Mouse (Mus musculus) heart, adult 2 months (tissue): ENCODE measurements around the gene Hsd3b5. TPM values are rescaled to one million over a fixed set of nuclear protein-coding genes. Genes with fewer than 3 reads are reported as not detected.
"Not testable (repeated sequence)": the region's sequence is repeated elsewhere in the genome, so short reads cannot be mapped to it uniquely, and the experiment has no call there.

Source experiments
- DNase-seq, 2 experiments: peaks; one replicate each; pipeline ENCODE4 v3.0.0; 2021
- H3K27ac ChIP-seq: fragments of 200-600 bp; 2 replicates; pipeline ENCODE4 v1.8.1; 2022
- H3K27me3 ChIP-seq: fragments of 200-500 bp; 2 replicates; pipeline ENCODE4 v1.6.1; 2012; ENCODE audit warnings: mild to moderate bottlenecking, low read length, inconsistent platforms, mixed read lengths; ENCODE audit not compliant: control insufficient read depth, insufficient read depth
- H3K36me3 ChIP-seq: fragments of 200-500 bp; 2 replicates; pipeline ENCODE4 v1.6.1; 2012; ENCODE audit warnings: low read length, inconsistent platforms; ENCODE audit not compliant: control insufficient read depth, insufficient read depth
- H3K4me1 ChIP-seq: fragments of 200-500 bp; 2 replicates; pipeline ENCODE4 v1.6.1; 2011; ENCODE audit warnings: low read length; ENCODE audit not compliant: control insufficient read depth, insufficient read depth
- H3K4me3 ChIP-seq: fragments of 200-600 bp; 2 replicates; pipeline ENCODE4 v1.8.1; 2022
- H3K79me2 ChIP-seq: fragments of 200-500 bp; replicated peaks from 2 replicates; pipeline ENCODE4 v1.6.1; 2012; ENCODE audit warnings: mild to moderate bottlenecking, inconsistent platforms, low read length, moderate library complexity, mixed read lengths; ENCODE audit not compliant: control insufficient read depth, insufficient read depth
- H3K9ac ChIP-seq: fragments of 200-500 bp; 2 replicates; pipeline ENCODE4 v1.6.1; 2012; ENCODE audit warnings: low read depth, mild to moderate bottlenecking, control low read depth, inconsistent platforms, low read length, mixed read lengths
- CTCF ChIP-seq: fragments of 200-600 bp; IDR thresholded peaks from 2 replicates; pipeline ENCODE4 v1.8.1; 2022; ENCODE audit warnings: antibody characterized with exemption, mild to moderate bottlenecking, moderate library complexity
- EP300 ChIP-seq: fragments of 200-500 bp; IDR thresholded peaks from 2 replicates; pipeline ENCODE4 v1.6.1; 2011; ENCODE audit warnings: low read depth, low read length, control low read depth; ENCODE audit not compliant: insufficient read depth
- POLR2A ChIP-seq: fragments of 200-500 bp; IDR thresholded peaks from 2 replicates; pipeline ENCODE4 v1.6.1; 2011; ENCODE audit warnings: mild to moderate bottlenecking, low read depth, low read length, control low read depth; ENCODE audit not compliant: insufficient read depth
- WGBS: fragments of 180-500 bp; shearing (Covaris S2); methylation state at CpG from one replicate; pipeline ENCODE4 v1.1.7; 2018; 5-methylcytosine and 5-hydroxymethylcytosine counted together
- intact Hi-C: fragments of 180-260 bp; cut with DNase I; formaldehyde crosslinking; loops from one replicate; pipeline ENCODE4 v1.15.1; 2025
- polyA plus RNA-seq: library from polyadenylated mRNA; depleted of rRNA; stranded (reverse); fragments of >200 nt; gene quantifications from 2 replicates; pipeline ENCODE4 v1.2.3, GENCODE M21; 2012; rRNA removed
- total RNA-seq, 2 experiments: library from RNA; stranded (reverse); gene quantifications; 2 replicates each; pipeline ENCODE4 v1.2.3; 2021

Hsd3b5 gene
- total and polyA plus RNA-seq, 3 experiments: not detected

- intact Hi-C loops: no loop called here
- TF ChIP-seq CTCF (no peak), POLR2A (no peak)
- Histone ChIP-seq H3K4me3 (no peak within 1 kb of the TSS), H3K4me1 (no peaks in the 10 kb centered on the region), H3K36me3 (no peaks in the 10 kb centered on the region), H3K27ac (no peak within 1 kb of the TSS), H3K79me2 (no peaks in the 10 kb centered on the region), H3K9ac (no peak within 1 kb of the TSS), H3K27me3 (no peaks in the 10 kb centered on the region)
- no peak for DNase-seq
These were observed 41.3 kb downstream of the Hsd3b5 start, which contains the start of gene Gm10681 for GRCm38 (mm10) chr3:98588707-98589106. Gene Gm10681, minus strand, starts transcription at chr3:98588807.

DNA sequence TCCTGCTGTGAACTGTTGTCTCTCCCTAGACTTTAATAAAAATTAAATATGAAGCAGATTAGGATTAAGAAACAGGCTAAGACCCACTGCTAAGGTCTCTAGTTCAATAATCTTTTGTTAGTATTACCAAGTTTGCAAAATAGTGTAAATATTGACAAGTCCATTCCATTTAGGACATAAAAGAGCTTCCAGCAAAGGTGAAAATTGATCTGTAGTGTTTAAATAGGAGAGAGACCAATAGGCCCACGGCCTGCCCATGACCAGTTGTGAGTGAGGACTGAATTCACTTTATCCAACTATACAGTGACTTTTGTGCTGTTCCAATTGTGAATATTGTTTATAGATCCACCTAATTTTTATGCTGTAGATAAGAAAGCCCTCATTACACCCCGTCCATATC, 42.3 kb downstream of the Hsd3b5 start:
- H3K36me3 ChIP-seq: no peaks in the 10 kb centered on the region
- WGBS: 77% methylated on average over 2 of the region's 2 CpGs
- H3K79me2 ChIP-seq: no peaks in the 10 kb centered on the region
- DNase-seq: no peak
- no peak overlapping the region for H3K9ac ChIP-seq
- intact Hi-C loops: no loop called here
- no peak for TF ChIP-seq EP300
- no peak for TF ChIP-seq POLR2A
- TF ChIP-seq CTCF: no peak
- H3K27me3 ChIP-seq: no peaks in the 10 kb centered on the region
- H3K4me1 ChIP-seq: no peaks in the 10 kb centered on the region
- H3K27ac ChIP-seq: no peak overlapping the region
- no peak overlapping the region for H3K4me3 ChIP-seq

GRCm38 (mm10) chr3:98582622-98583021, 47.4 kb downstream of the Hsd3b5 start:
- H3K9ac ChIP-seq, intact Hi-C loops, H3K79me2 ChIP-seq, H3K36me3 ChIP-seq, H3K4me3 ChIP-seq, DNase-seq, H3K27me3 ChIP-seq, H3K4me1 ChIP-seq, H3K27ac ChIP-seq: not testable (repeated sequence)

DNA sequence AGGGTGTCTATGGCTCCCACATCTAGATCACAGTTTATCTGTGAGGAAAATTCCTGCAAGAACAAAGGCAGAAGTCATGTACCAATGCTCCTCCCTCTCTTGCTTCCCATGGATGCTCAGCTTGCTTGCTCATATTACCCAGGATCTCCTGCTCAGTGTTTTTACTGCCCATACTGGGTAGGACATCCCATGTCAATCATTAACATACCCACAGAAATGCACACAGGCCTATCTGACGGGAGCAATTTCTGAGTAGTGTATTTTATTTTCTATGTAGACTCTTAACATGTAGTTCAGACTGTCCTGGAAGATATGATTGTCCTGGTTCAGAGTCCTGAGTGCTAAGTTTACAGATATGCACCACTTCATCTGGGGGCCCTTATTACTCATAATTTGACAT, 47.9 kb downstream of the Hsd3b5 start:
- H3K9ac ChIP-seq, intact Hi-C loops, H3K4me1 ChIP-seq, H3K4me3 ChIP-seq, H3K79me2 ChIP-seq, H3K36me3 ChIP-seq, H3K27me3 ChIP-seq, DNase-seq, H3K27ac ChIP-seq: not testable (repeated sequence)
- no CpG with 5 or more reads among the region's 1 CpGs for whole genome bisulfite sequencing

GRCm38 (mm10) chr3:98581024-98581423, 49.0 kb downstream of the Hsd3b5 start:
- H3K9ac ChIP-seq, H3K4me3 ChIP-seq, H3K36me3 ChIP-seq, intact Hi-C loops, H3K27me3 ChIP-seq, H3K27ac ChIP-seq, H3K4me1 ChIP-seq, H3K79me2 ChIP-seq, DNase-seq: not testable (repeated sequence)
- WGBS: 44% methylated on average over 1 of the region's 1 CpGs

Other genes with a start within 250 kb of the Hsd3b5 start
- gene Zfp697, start 247.8 kb downstream of the Hsd3b5 start, total RNA-seq: 1 to 10 TPM; 5.9 to 8.1 TPM
- 6.3 and 9.0 TPM in 2 replicates for gene Zfp697, start 247.8 kb downstream of the Hsd3b5 start, polyA plus RNA-seq
- not detected for gene Gm4450, start 173.1 kb downstream of the Hsd3b5 start, total RNA-seq
- gene Gm4450, start 173.1 kb downstream of the Hsd3b5 start, polyA plus RNA-seq: not detected in 2 replicates
- not detected for gene Hsd3b4, start 119.7 kb downstream of the Hsd3b5 start, total RNA-seq
- gene Hsd3b4, start 119.7 kb downstream of the Hsd3b5 start, polyA plus RNA-seq: not detected in 2 replicates
- not detected for gene Gm10681, start 41.4 kb downstream of the Hsd3b5 start, total RNA-seq
- gene Gm10681, start 41.4 kb downstream of the Hsd3b5 start, polyA plus RNA-seq: not detected in 2 replicates
- not detected for gene Hsd3b2, start 94.3 kb upstream of the Hsd3b5 start, total RNA-seq
- gene Hsd3b2, start 94.3 kb upstream of the Hsd3b5 start, polyA plus RNA-seq: not detected in 2 replicates
- gene Hsd3b3, start 132.9 kb upstream of the Hsd3b5 start, total RNA-seq: not detected
- not detected in 2 replicates for gene Hsd3b3, start 132.9 kb upstream of the Hsd3b5 start, polyA plus RNA-seq
- gene Hsd3b6, start 184.2 kb upstream of the Hsd3b5 start, total RNA-seq: not detected
- not detected in 2 replicates for gene Hsd3b6, start 184.2 kb upstream of the Hsd3b5 start, polyA plus RNA-seq
- gene Hsd3b1, start 229.5 kb upstream of the Hsd3b5 start, total RNA-seq: not detected
- 0.16 TPM in 1 of 2 replicates, not detected in the other for gene Hsd3b1, start 229.5 kb upstream of the Hsd3b5 start, polyA plus RNA-seq